ENCODE assay signal across 9 mouse cellular contexts in genomic region chr10:5480097-5480496, GRCm38 (mm10).
DNase-seq lines count a peak whose midpoint lies in the region; ATAC-seq and TF ChIP-seq lines count a peak whose summit lies in the region.
"Had no signal": no experiment of that assay in that cellular context is flagged by ENCODE, and none has a peak within 500 bp of the region (broad histone marks: within the 10 kb centered on the region; RNA-seq: fewer than 3 reads in every experiment).

No protein-coding gene starts in this region.

- no peak for TF ChIP-seq POLR2A in ES-Bruce4 (IDR thresholded peaks at IDR 0.05; ENCODE audit: insufficient read depth, low read length)

- peak; percentile 69 for TF ChIP-seq CTCF in ES-Bruce4 (IDR thresholded peaks at IDR 0.05; ENCODE audit: low read depth, low read length)

- H3K4me1 ChIP-seq in ES-Bruce4 (ENCODE audit: control insufficient read depth, insufficient read depth, low read length) = no peaks in the 10 kb centered on the region
- H3K4me1 ChIP-seq in embryonic facial prominence, embryonic 10.5 days = no peaks in the 10 kb centered on the region
- H3K4me1 ChIP-seq: heart, embryonic 13.5 days had no signal

- no peak overlapping the region for H3K27ac ChIP-seq in ES-Bruce4 (ENCODE audit: insufficient read depth, low read length)
- no peak overlapping the region for H3K27ac ChIP-seq in embryonic facial prominence, embryonic 10.5 days (replicated peaks)
- H3K27ac ChIP-seq: heart, embryonic 13.5 days had no signal

- no peak overlapping the region for H3K9ac ChIP-seq in ES-Bruce4 (ENCODE audit: low read depth, poor library complexity, severe bottlenecking)
- H3K9ac ChIP-seq: heart, embryonic 13.5 days had no signal

- no peaks in the 10 kb centered on the region for H3K36me3 ChIP-seq in ES-Bruce4 (ENCODE audit: control insufficient read depth, insufficient read depth, low read length, poor library complexity, severe bottlenecking)
- H3K36me3 ChIP-seq in embryonic facial prominence, embryonic 10.5 days (replicated peaks) = no peaks in the 10 kb centered on the region
- H3K36me3 ChIP-seq: heart, embryonic 13.5 days had no signal

- ATAC-seq in erythroid progenitor cell, adult 5-6 weeks (replicated peaks; ENCODE audit: low FRiP score, poor library complexity, severe bottlenecking) = no peak

- no peaks in the 10 kb centered on the region for H3K27me3 ChIP-seq in ES-Bruce4 (ENCODE audit: control insufficient read depth, insufficient read depth, low read length, poor library complexity, severe bottlenecking)
- no peaks in the 10 kb centered on the region for H3K27me3 ChIP-seq in embryonic facial prominence, embryonic 10.5 days (replicated peaks; ENCODE audit: low read depth, poor library complexity, severe bottlenecking)

- WGBS in embryonic facial prominence, embryonic 10.5 days = 55% methylated on average over 6 of the region's 6 CpGs

- H3K9me3 ChIP-seq in ES-Bruce4 (replicated peaks; ENCODE audit: control insufficient read depth, insufficient read depth, low read length, poor library complexity, severe bottlenecking) = no peaks in the 10 kb centered on the region
- no peaks in the 10 kb centered on the region for H3K9me3 ChIP-seq in embryonic facial prominence, embryonic 10.5 days
- H3K9me3 ChIP-seq: heart, embryonic 13.5 days had no signal

- no peak overlapping the region for H3K4me3 ChIP-seq in ES-Bruce4 (ENCODE audit: low read depth, low read length)
- no peak overlapping the region for H3K4me3 ChIP-seq in embryonic facial prominence, embryonic 10.5 days
- H3K4me3 ChIP-seq: heart, embryonic 13.5 days had no signal

- TF ChIP-seq EP300 in ES-Bruce4 (IDR thresholded peaks at IDR 0.05; ENCODE audit: insufficient read depth, low read depth, low read length) = no peak

- DNase-seq in left cerebral cortex, adult 18-20 months (ENCODE audit: low spot score in 2 of 2) = peak; percentile 44 to 66
- DNase-seq in left cerebral cortex, adult 11 months (ENCODE audit: low spot score) = no peak
- DNase-seq in adrenal gland, postnatal 36 days = peak; percentile 37 to 55
- peak; percentile 49 for DNase-seq in embryonic facial prominence, embryonic 10.5 days (ENCODE audit: low spot score)
- peak; percentile 36 for DNase-seq in kidney, postnatal 14 days
- DNase-seq in naive thymus-derived CD4-positive, alpha-beta T cell, adult 2 months (ENCODE audit: low read depth) = peak; percentile 68
